Mouse (Mus musculus): ENCODE data around the gene Nrbp1. TPM values are rescaled to one million over a fixed set of nuclear protein-coding genes. Genes with fewer than 3 reads are reported as not detected.

The Nrbp1 gene
- polyA plus RNA-seq, 1 experiment from 2014 or later: 166 TPM

- Histone ChIP-seq H3K27ac (no peak overlapping the region), H3K4me3 (peak overlapping the region; percentile 58), H3K9me3 (no peaks in the 10 kb centered on the region), H3K27me3 (no peaks in the 10 kb centered on the region), H3K9ac (peak overlapping the region; percentile 70), H3K36me3 (peaks cover 47% of the 10 kb centered on the region), H3K4me2 (replicated peaks) (peak overlapping the region; percentile 82), H3K4me1 (peaks cover 25% of the 10 kb centered on the region)
- 75% methylated on average over 3 of the region's 3 CpGs for WGBS
- ATAC-seq (ENCODE audit: low FRiP score, low read depth): no peak
Measured at GRCm38 (mm10) chr5:31289626-31290230, 49.1 kb downstream of the Nrbp1 start.

- ATAC-seq (ENCODE audit: low FRiP score, low read depth): peak; percentile 94
- H3K4me2 ChIP-seq (replicated peaks): peak within 1 kb of the TSS; percentile 82
- peak within 1 kb of the TSS; percentile 70 for H3K9ac ChIP-seq
- H3K4me1 ChIP-seq: peaks cover 30% of the 10 kb centered on the region
- H3K9me3 ChIP-seq: no peaks in the 10 kb centered on the region
- peaks cover 37% of the 10 kb centered on the region for H3K36me3 ChIP-seq
- 2% methylated on average over 45 of the region's 45 CpGs for WGBS
- peak within 1 kb of the TSS; percentile 75 for H3K27ac ChIP-seq
- no peaks in the 10 kb centered on the region for H3K27me3 ChIP-seq
- H3K4me3 ChIP-seq: peak within 1 kb of the TSS; percentile 58
Measured at GRCm38 (mm10) chr5:31290521-31291360, 50.1 kb downstream of the Nrbp1 start, which contains the start of gene Ift172. Gene Ift172 (minus strand): TSS chr5:31291116.

GRCm38 (mm10) chr5:31291361-31291688 lies 50.7 kb downstream of the Nrbp1 start:
- no peaks in the 10 kb centered on the region for H3K27me3 ChIP-seq
- H3K36me3 ChIP-seq: peaks cover 31% of the 10 kb centered on the region
- peak overlapping the region; percentile 82 for H3K4me2 ChIP-seq (replicated peaks)
- peak overlapping the region; percentile 64 for H3K9ac ChIP-seq
- WGBS: 2% methylated on average over 9 of the region's 9 CpGs
- ATAC-seq (ENCODE audit: low FRiP score, low read depth): peak; percentile 42
- H3K4me1 ChIP-seq: peaks cover 30% of the 10 kb centered on the region
- H3K9me3 ChIP-seq: no peaks in the 10 kb centered on the region
- peak overlapping the region; percentile 75 for H3K27ac ChIP-seq
- peak overlapping the region; percentile 58 for H3K4me3 ChIP-seq

- Histone ChIP-seq H3K9me3 (no peaks in the 10 kb centered on the region), H3K36me3 (peaks cover 21% of the 10 kb centered on the region), H3K27ac (peak overlapping the region; percentile 55; the same call in 1 of the 2 replicates), H3K4me3 (peak overlapping the region; percentile 90), H3K4me1 (peaks cover 23% of the 10 kb centered on the region), H3K4me2 (replicated peaks) (peak overlapping the region; percentile 88), H3K9ac (peak overlapping the region; percentile 94), H3K27me3 (no peaks in the 10 kb centered on the region)
- 5% methylated on average over 29 of the region's 29 CpGs for WGBS
- ATAC-seq (ENCODE audit: low FRiP score, low read depth): peak; percentile 8; the same call in 1 of the 2 replicates
Measured at GRCm38 (mm10) chr5:31294964-31295605, 54.4 kb downstream of the Nrbp1 start.

- Histone ChIP-seq H3K4me3 (peak within 1 kb of the TSS; percentile 90), H3K27me3 (no peaks in the 10 kb centered on the region), H3K4me1 (peaks cover 20% of the 10 kb centered on the region), H3K27ac (peak within 1 kb of the TSS; percentile 55; the same call in 1 of the 2 replicates), H3K4me2 (replicated peaks) (peak within 1 kb of the TSS; percentile 88), H3K36me3 (peaks cover 21% of the 10 kb centered on the region), H3K9ac (peak within 1 kb of the TSS; percentile 94), H3K9me3 (no peaks in the 10 kb centered on the region)
- peak; percentile 71 for ATAC-seq (ENCODE audit: low FRiP score, low read depth)
- WGBS: under 1% methylated on average over 32 of the region's 46 CpGs
Measured at GRCm38 (mm10) chr5:31295606-31296141, 55.0 kb downstream of the Nrbp1 start, which contains the start of gene Fndc4. Gene Fndc4 (minus strand): TSS chr5:31296080.

- peak within 1 kb of the TSS; percentile 90; the same call in 1 of the 2 replicates for H3K4me3 ChIP-seq
- H3K4me1 ChIP-seq: peaks cover 14% of the 10 kb centered on the region
- ATAC-seq (ENCODE audit: low FRiP score, low read depth): no peak
- no peak within 1 kb of the TSS for H3K27ac ChIP-seq
- no peak within 1 kb of the TSS for H3K9ac ChIP-seq
- H3K9me3 ChIP-seq: no peaks in the 10 kb centered on the region
- H3K27me3 ChIP-seq: no peaks in the 10 kb centered on the region
- H3K4me2 ChIP-seq (replicated peaks): peak within 1 kb of the TSS; percentile 88
- H3K36me3 ChIP-seq: peaks cover 21% of the 10 kb centered on the region
- 79% methylated on average over 13 of the region's 13 CpGs for WGBS
Measured at GRCm38 (mm10) chr5:31297047-31297757, 56.5 kb downstream of the Nrbp1 start, which contains the start of gene Gckr. Gene Gckr (plus strand): TSS chr5:31297443.

- 74% methylated on average over 3 of the region's 3 CpGs for WGBS
- ATAC-seq (ENCODE audit: low FRiP score, low read depth): no peak
- H3K9ac ChIP-seq: no peak overlapping the region
Measured at GRCm38 (mm10) chr5:31297981-31298380, 57.3 kb downstream of the Nrbp1 start.

GRCm38 (mm10) chr5:31298486-31298885 lies 57.8 kb downstream of the Nrbp1 start:
- no peak for ATAC-seq (ENCODE audit: low FRiP score, low read depth)
- H3K36me3 ChIP-seq: peaks cover 12% of the 10 kb centered on the region
- no peak overlapping the region for H3K27ac ChIP-seq
- WGBS: 52% methylated on average over 2 of the region's 2 CpGs
- no peak overlapping the region for H3K4me2 ChIP-seq (replicated peaks)
- H3K4me3 ChIP-seq: no peak overlapping the region
- no peaks in the 10 kb centered on the region for H3K27me3 ChIP-seq
- no peak overlapping the region for H3K9ac ChIP-seq
- H3K9me3 ChIP-seq: no peaks in the 10 kb centered on the region
- peaks cover 14% of the 10 kb centered on the region for H3K4me1 ChIP-seq

More at GRCm38 (mm10) chr5:31297981-31298380, 57.3 kb downstream of the Nrbp1 start:
- Histone ChIP-seq H3K4me3 (no peak overlapping the region), H3K27ac (no peak overlapping the region), H3K27me3 (no peaks in the 10 kb centered on the region), H3K4me1 (peaks cover 14% of the 10 kb centered on the region), H3K9me3 (no peaks in the 10 kb centered on the region), H3K4me2 (replicated peaks) (no peak overlapping the region), H3K36me3 (peaks cover 17% of the 10 kb centered on the region)

Other genes with a start within 250 kb of the Nrbp1 start
- 147 and 156 TPM in 2 replicates for gene Atraid, start 192.6 kb upstream of the Nrbp1 start, polyA plus RNA-seq (2015; fragmentation: Nextera tagmentation; extraction: Ambion mirVana)
- gene Slc5a6, start 191.9 kb upstream of the Nrbp1 start, polyA plus RNA-seq (2015; fragmentation: Nextera tagmentation; extraction: Ambion mirVana): 13.4 and 14.1 TPM in 2 replicates
- 30.0 and 33.7 TPM in 2 replicates for gene Cad, start 186.1 kb upstream of the Nrbp1 start, polyA plus RNA-seq (2015; fragmentation: Nextera tagmentation; extraction: Ambion mirVana)
- not detected in 2 replicates for gene Dnajc5g, start 134.6 kb upstream of the Nrbp1 start, polyA plus RNA-seq (2015; fragmentation: Nextera tagmentation; extraction: Ambion mirVana)
- 0.38 and 0.57 TPM in 2 replicates for gene Slc30a3, start 132.6 kb upstream of the Nrbp1 start, polyA plus RNA-seq (2015; fragmentation: Nextera tagmentation; extraction: Ambion mirVana)
- gene Trim54, start 124.2 kb upstream of the Nrbp1 start, polyA plus RNA-seq (2015; fragmentation: Nextera tagmentation; extraction: Ambion mirVana): 7.2 and 8.1 TPM in 2 replicates
- gene Ucn, start 102.0 kb upstream of the Nrbp1 start, polyA plus RNA-seq (2015; fragmentation: Nextera tagmentation; extraction: Ambion mirVana): not detected in 2 replicates
- gene Mpv17, start 86.6 kb upstream of the Nrbp1 start, polyA plus RNA-seq (2015; fragmentation: Nextera tagmentation; extraction: Ambion mirVana): 68.7 and 69.4 TPM in 2 replicates
- 0.99 and 1.8 TPM in 2 replicates for gene Gm29609, start 61.0 kb upstream of the Nrbp1 start, polyA plus RNA-seq (2015; fragmentation: Nextera tagmentation; extraction: Ambion mirVana)
- gene Gtf3c2, start 60.7 kb upstream of the Nrbp1 start, polyA plus RNA-seq (2015; fragmentation: Nextera tagmentation; extraction: Ambion mirVana): 84.8 and 92.4 TPM in 2 replicates
- gene Snx17, start 47.6 kb upstream of the Nrbp1 start, polyA plus RNA-seq (2015; fragmentation: Nextera tagmentation; extraction: Ambion mirVana): 161 and 165 TPM in 2 replicates
- gene Eif2b4, start 47.4 kb upstream of the Nrbp1 start, polyA plus RNA-seq (2015; fragmentation: Nextera tagmentation; extraction: Ambion mirVana): 72.6 and 76.3 TPM in 2 replicates
- 10.9 and 11.0 TPM in 2 replicates for gene Zfp513, start 38.6 kb upstream of the Nrbp1 start, polyA plus RNA-seq (2015; fragmentation: Nextera tagmentation; extraction: Ambion mirVana)
- 131 and 133 TPM in 2 replicates for gene Ppm1g, start 20.2 kb upstream of the Nrbp1 start, polyA plus RNA-seq (2015; fragmentation: Nextera tagmentation; extraction: Ambion mirVana)
- gene Gm9970, start 368 bp downstream of the Nrbp1 start, polyA plus RNA-seq (2015; fragmentation: Nextera tagmentation; extraction: Ambion mirVana): 0.38 and 0.48 TPM in 2 replicates
- 16.1 and 21.3 TPM in 2 replicates for gene Krtcap3, start 10.8 kb downstream of the Nrbp1 start, polyA plus RNA-seq (2015; fragmentation: Nextera tagmentation; extraction: Ambion mirVana)
- 37.8 and 45.0 TPM in 2 replicates for gene Ift172, start 50.3 kb downstream of the Nrbp1 start, polyA plus RNA-seq (2015; fragmentation: Nextera tagmentation; extraction: Ambion mirVana)
- 83.5 and 84.4 TPM in 2 replicates for gene Fndc4, start 55.2 kb downstream of the Nrbp1 start, polyA plus RNA-seq (2015; fragmentation: Nextera tagmentation; extraction: Ambion mirVana)
- 0.14 and 0.28 TPM in 2 replicates for gene Gckr, start 56.6 kb downstream of the Nrbp1 start, polyA plus RNA-seq (2015; fragmentation: Nextera tagmentation; extraction: Ambion mirVana)
- 65.0 and 70.5 TPM in 2 replicates for gene Zfp512, start 211.6 kb downstream of the Nrbp1 start, polyA plus RNA-seq (2015; fragmentation: Nextera tagmentation; extraction: Ambion mirVana)
- 0.11 and 0.13 TPM in 2 replicates for gene 4930548H24Rik, start 244.9 kb downstream of the Nrbp1 start, polyA plus RNA-seq (2015; fragmentation: Nextera tagmentation; extraction: Ambion mirVana)